Mouse (Mus musculus) neural tube, embryonic 10.5 days (tissue): ENCODE measurements around the gene Chd9.

Experiments
- DNase-seq: peaks from one replicate; pipeline ENCODE4 v3.0.0-alpha.2; 2017; ENCODE audit warnings: low spot score; ENCODE audit errors: extremely low spot score

Chd9 gene

GRCm38 (mm10) chr8:90837440-90837839 lies 9.3 kb downstream of the Chd9 start:
- no peak for DNase-seq

DNA sequence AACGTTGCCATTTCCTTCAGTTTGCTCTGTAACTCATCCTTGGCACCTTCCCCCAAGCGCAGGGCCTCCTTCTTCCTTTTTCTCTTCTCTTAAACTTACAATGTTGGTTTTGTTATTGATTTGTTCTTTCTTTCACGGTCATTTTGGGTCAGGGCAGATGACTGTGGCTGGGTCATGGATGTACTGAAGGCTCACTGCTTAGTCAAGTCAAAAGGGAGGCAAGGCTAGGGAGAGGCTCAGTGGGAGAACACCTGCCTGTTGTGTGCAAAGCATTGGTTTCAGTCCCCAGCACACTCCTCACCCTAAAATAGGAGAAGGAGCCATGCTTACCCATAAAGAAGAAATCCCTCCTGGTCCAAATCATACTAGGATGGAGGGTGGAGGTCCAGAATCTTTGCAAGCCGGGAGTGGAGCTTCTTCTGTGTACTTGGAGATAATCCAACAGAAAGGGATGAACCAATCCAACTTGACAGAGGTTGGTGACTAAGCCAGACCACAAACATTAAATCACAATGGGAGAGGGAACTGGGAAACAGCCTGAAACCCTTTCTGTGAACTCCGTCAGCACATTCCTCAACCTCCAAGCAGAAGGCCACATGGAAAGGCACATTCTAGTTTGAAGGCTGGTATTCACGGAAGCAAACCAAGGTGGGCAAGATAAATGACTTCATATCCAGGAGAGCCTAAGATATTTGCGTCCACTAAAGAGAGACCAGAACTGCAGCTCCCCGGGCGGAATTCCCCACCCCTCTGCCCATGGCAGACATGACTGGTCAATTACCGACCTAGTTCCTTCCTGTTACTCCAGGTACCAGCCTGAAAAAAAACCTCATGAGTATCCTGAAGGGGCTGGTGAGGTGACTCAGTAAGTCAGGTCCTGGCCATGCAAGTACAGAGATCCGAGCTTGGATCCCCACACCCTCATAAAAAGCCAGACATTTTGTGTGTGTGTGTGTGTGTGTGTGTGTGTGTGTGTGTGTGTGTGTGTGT lies 11.9 kb downstream of the Chd9 start:
- no peak for DNase-seq

- no peak for DNase-seq
These were observed 13.2 kb downstream of the Chd9 start for GRCm38 (mm10) chr8:90841321-90841720.

DNA sequence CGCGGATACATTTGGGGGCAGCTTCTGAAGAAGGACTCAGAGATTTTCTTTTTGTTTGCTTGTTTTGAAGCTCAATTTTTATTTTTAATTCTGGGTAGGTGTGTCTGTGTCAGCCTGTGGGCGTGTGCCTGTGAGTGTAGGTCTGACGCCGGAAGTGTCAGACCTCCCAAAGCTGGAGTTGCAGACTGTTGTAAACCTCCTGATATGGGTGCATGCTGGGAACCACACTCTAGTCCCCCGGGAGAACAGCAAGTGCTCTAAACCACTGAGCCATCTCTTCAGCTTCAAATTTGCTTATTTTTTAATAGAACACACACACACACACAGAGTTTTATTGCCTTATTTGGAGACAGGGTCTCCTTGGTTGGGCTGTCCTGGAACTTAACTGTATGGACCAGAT lies 15.0 kb downstream of the Chd9 start:
- no peak for DNase-seq

GRCm38 (mm10) chr8:90844179-90844967 lies 16.2 kb downstream of the Chd9 start:
- no peak for DNase-seq

DNA sequence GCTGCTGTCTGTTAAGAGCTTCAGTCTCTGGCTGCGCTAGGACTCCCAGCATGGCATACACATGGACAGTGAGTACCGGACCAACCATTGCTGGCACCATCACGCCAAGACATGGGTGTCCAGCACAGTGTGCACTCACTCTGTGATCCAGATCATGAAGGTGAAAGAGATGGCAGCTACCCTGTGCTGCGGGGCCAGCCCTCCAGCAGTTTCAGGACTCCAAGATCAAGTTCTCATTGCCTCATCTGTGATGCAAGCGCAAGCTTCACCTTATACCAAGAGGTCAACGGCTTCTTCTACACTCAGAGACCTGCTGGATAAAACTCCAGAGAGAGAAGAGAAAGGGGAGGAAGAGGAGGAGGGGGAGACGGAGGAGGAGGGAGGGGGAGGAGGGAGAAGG lies 19.8 kb downstream of the Chd9 start:
- DNase-seq, result no peak

DNA sequence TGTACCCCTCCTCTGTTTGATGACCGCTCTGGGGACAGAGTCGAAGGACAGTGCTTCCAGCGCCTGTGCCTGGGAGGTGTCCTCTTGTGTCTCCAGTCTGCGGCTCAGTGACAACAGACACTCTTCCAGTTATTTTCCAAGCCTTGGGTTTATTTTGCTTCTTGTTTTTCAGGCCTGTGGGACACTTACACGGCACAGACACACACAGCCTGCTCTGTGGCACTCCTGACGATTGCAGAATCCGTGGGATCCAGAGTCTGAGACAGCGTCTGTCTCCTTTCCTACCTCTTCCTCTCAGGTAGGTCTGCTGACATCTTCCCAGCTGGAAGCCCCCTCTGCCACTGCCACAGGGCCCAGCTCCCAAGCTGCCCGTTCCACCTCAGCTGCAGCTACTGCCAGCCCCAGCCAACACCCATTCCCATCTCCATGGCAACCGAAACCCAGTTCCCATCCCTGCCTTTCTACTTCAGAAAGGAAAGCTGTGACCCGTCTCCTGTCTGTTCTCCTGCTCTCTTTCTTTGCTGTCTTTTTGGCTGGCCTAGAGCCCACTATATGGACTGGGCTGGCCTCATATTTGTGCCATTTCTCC lies 21.4 kb downstream of the Chd9 start:
- DNase-seq, result no peak

DNA sequence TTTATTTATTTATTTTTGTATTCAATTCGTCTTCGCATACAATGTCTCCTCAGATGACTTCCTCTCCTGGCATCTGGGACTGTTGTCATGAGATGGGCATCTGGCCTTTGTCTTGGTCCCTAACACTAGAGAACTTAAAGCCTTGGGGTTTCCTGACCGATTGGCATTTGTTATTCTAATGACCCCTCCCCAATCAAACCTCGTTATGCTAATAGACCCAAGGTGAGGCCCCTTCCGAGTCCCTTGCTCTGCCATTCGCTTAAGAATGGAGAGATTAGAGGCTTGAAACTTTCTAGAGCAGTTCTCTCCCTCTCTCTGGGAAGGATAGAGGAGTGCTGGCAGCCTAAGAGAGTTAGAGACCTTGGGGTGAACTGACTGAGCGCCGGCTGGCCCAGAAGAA lies 23.4 kb downstream of the Chd9 start:
- DNase-seq, result no peak

- no peak for DNase-seq
These were observed 26.0 kb downstream of the Chd9 start for GRCm38 (mm10) chr8:90853971-90854670.

GRCm38 (mm10) chr8:90854671-90855161 lies 26.6 kb downstream of the Chd9 start:
- DNase-seq, result peak; percentile 48

- DNase-seq, result no peak
These were observed 28.0 kb downstream of the Chd9 start for GRCm38 (mm10) chr8:90856171-90856570.

GRCm38 (mm10) chr8:90856952-90857351 lies 28.8 kb downstream of the Chd9 start:
- DNase-seq, result no peak

GRCm38 (mm10) chr8:90858071-90858470 lies 29.9 kb downstream of the Chd9 start:
- no peak for DNase-seq

- DNase-seq, result peak; percentile 60
These were observed 33.3 kb downstream of the Chd9 start for GRCm38 (mm10) chr8:90861266-90861944.

GRCm38 (mm10) chr8:90862038-90862437 lies 33.9 kb downstream of the Chd9 start:
- DNase-seq, result peak; percentile 87

DNA sequence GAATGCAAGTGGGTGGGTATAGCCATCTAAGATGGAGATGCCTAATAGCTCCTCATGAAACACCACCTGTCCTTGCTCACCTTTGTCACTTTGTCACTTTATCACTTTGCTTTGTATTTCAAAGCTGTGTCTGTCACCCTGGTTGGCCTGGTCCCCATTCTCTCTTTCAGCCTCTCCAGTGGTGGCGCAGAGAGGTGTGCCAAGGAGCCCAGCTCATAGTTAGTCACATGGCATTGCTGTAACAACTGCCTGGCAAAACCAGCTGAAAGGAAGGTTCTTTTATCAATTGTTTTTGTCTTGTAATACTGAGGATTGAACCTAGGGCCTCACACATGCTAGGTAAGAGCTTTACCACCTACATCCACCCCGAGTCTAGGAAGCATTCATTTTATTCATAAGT lies 38.9 kb downstream of the Chd9 start:
- no peak for DNase-seq

- DNase-seq, result no peak
These were observed 39.8 kb downstream of the Chd9 start for GRCm38 (mm10) chr8:90867911-90868310.

GRCm38 (mm10) chr8:90868334-90868733 lies 40.2 kb downstream of the Chd9 start:
- no peak for DNase-seq

DNA sequence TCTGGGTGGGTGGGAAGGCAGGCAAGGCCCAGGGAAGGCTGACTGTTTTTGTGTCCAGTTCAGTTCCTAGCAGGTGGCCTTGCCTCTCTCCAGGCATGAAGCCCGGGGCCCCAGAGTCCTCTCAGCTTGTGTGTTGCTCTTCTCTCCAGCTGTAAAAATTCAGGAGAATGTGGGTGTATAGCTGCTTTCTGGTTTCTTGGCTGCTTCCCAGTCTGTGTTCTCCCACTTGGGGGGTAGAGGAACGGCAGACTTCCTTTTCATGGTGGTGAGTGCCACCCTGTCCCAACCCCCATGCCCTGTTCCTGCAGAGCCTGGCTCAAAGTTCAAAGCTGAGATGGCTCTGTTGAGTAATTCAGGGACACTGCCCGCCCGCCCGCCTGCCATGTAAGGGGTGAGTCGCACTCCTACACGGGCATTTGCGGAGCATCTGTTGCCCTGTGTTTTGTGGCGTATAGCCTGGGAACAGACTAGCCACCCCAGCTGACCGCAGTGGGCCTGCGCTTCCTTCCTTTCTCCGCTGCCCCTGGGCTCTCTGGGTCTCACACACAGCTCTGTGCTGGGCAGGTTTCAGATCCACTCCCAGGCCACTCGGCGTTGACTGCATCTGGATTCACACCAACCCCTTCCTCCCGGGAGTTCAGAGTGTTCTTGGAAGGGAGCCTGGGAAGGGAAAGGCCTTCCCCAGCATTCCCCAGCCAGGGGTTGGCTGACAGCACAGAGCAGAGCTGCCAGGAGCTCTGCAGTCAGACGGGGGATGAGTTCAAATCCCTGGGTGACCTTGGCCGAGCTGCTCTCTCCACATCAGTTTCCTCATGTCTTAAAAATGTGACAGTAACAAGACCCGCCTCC lies 41.1 kb downstream of the Chd9 start:
- no peak for DNase-seq
